Mouse (Mus musculus) hindbrain, embryonic 13.5 days (tissue): Measurements from ENCODE around the gene H2-Q2. TPM values are rescaled to one million over a fixed set of nuclear protein-coding genes. Genes with fewer than 3 reads are reported as not detected.
"Not testable (repeated sequence)": the region's sequence is repeated elsewhere in the genome, so short reads cannot be mapped to it uniquely, and the experiment has no call there.

Experiments
- ATAC-seq: fragments of 200-750 bp; cut with Nextera tagmentation; 2 replicates; pipeline ENCODE4 v1.8.0; 2017; ENCODE audit warnings: moderate TSS enrichment; ENCODE audit not compliant: low FRiP score
- H3K27ac ChIP-seq: fragments of 300-500 bp; sonication (generic); 2 replicates; pipeline ENCODE4 v1.5.1; 2015; ENCODE audit warnings: inconsistent platforms, mild to moderate bottlenecking, moderate library complexity
- H3K27me3 ChIP-seq: fragments of 300-500 bp; sonication (generic); 2 replicates; pipeline ENCODE4 v1.6.1; 2015; ENCODE audit warnings: mild to moderate bottlenecking, inconsistent platforms
- H3K36me3 ChIP-seq: fragments of 300-500 bp; sonication (generic); 2 replicates; pipeline ENCODE4 v1.6.1; 2015; ENCODE audit warnings: mild to moderate bottlenecking, inconsistent platforms
- H3K4me1 ChIP-seq: fragments of 300-500 bp; sonication (generic); replicated peaks from 2 replicates; pipeline ENCODE4 v1.6.1; 2015; ENCODE audit warnings: inconsistent platforms
- H3K4me2 ChIP-seq: fragments of 300-500 bp; sonication (generic); 2 replicates; pipeline ENCODE4 v1.6.1; 2015; ENCODE audit warnings: inconsistent platforms, mild to moderate bottlenecking, moderate library complexity
- H3K4me3 ChIP-seq: fragments of 300-500 bp; sonication (generic); 2 replicates; pipeline ENCODE4 v1.5.1; 2015; ENCODE audit warnings: mild to moderate bottlenecking, inconsistent platforms
- H3K9ac ChIP-seq: fragments of 300-500 bp; sonication (generic); 2 replicates; pipeline ENCODE4 v1.6.1; 2015; ENCODE audit warnings: mild to moderate bottlenecking, inconsistent platforms
- H3K9me3 ChIP-seq: fragments of 300-500 bp; sonication (generic); 2 replicates; pipeline ENCODE4 v1.6.1; 2016; ENCODE audit warnings: inconsistent platforms
- WGBS: fragments of 180-500 bp; shearing (Covaris S2); methylation state at CpG from one replicate; pipeline ENCODE4 v1.1.7; 2015; 5-methylcytosine and 5-hydroxymethylcytosine counted together
- polyA plus RNA-seq: library from polyadenylated mRNA; unstranded; fragments of >200 nt; fragmentation: Nextera tagmentation; extraction: Ambion mirVana; gene quantifications from 2 replicates; pipeline ENCODE4 v1.2.1, GENCODE M21; 2015

The H2-Q2 gene
- polyA plus RNA-seq, 1 experiment from 2014 or later = 0.68 TPM

- not testable (repeated sequence) for H3K4me2 ChIP-seq, H3K4me3 ChIP-seq, ATAC-seq, H3K36me3 ChIP-seq, H3K27ac ChIP-seq, H3K9me3 ChIP-seq, H3K9ac ChIP-seq, H3K4me1 ChIP-seq
- peaks cover 14% of the 10 kb centered on the region; the same call in 1 of the 2 replicates for H3K27me3 ChIP-seq
- WGBS = 68% methylated on average over 2 of the region's 2 CpGs
Observed at GRCm38 (mm10) chr17:35392671-35393070, 50.6 kb downstream of the H2-Q2 start.

DNA sequence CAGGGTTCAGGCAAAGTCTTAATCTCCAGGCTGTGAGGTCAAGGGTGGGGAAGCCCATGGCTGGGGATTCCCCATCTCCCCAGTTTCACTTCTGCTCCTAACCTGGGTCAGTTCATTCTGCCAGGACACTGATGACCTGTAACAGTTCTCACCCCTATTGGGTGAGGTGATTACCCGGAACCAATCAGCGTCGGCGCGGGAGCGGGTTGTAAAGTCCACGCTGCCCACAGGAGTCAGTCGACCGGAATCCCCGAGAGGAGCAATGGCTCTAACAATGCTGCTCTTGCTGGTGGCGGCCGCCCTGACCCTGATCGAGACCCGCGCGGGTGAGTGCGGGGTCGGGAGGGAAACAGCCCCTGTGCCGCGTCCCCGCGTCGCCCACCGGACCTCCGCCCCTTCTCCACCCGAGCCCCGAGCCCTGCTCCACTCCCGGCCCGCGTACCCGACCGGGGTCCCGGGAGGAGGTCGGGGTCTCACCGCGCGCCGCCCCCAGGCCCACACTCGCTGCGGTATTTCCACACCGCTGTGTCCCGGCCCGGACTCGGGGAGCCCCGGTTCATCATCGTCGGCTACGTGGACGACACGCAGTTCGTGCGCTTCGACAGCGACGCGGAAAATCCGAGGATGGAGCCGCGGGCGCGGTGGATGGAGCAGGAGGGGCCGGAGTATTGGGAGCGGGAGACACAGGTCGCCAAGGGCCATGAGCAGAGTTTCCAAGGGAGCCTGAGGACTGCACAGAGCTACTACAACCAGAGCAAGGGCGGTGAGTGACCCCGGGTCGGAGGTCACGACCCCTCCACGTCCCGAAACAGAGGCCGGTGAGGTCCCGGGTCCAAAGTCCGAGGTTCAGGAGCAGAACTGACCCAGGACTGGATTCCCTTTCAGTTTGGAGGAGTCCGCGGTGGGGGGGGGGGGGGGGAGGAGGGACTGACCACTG is 52.1 kb downstream of the H2-Q2 start:
- not testable (repeated sequence) for H3K27ac ChIP-seq, H3K9me3 ChIP-seq, H3K9ac ChIP-seq, H3K36me3 ChIP-seq, H3K4me1 ChIP-seq
- peak overlapping the region; percentile 30 for H3K4me3 ChIP-seq
- peak overlapping the region; percentile 49 for H3K4me2 ChIP-seq
- WGBS = 1% methylated on average over 53 of the region's 75 CpGs
- peak; percentile 77 for ATAC-seq
- peaks cover 14% of the 10 kb centered on the region; the same call in 1 of the 2 replicates for H3K27me3 ChIP-seq

Other genes starting within 250 kb of the H2-Q2 start
- gene Ly6g5c, start 234.0 kb upstream of the H2-Q2 start, polyA plus RNA-seq = 0.36 TPM in 1 of 2 replicates, not detected in the other
- 1.1 and 1.9 TPM in 2 replicates for gene Ly6g5b, start 226.8 kb upstream of the H2-Q2 start, polyA plus RNA-seq
- 21.6 and 24.4 TPM in 2 replicates for gene Gpank1, start 220.8 kb upstream of the H2-Q2 start, polyA plus RNA-seq
- 317 and 322 TPM in 2 replicates for gene Csnk2b, start 220.2 kb upstream of the H2-Q2 start, polyA plus RNA-seq
- 10.2 and 11.2 TPM in 2 replicates for gene D17H6S53E, start 215.9 kb upstream of the H2-Q2 start, polyA plus RNA-seq
- gene Apom, start 210.2 kb upstream of the H2-Q2 start, polyA plus RNA-seq = 0.34 and 0.84 TPM in 2 replicates
- gene Bag6, start 207.1 kb upstream of the H2-Q2 start, polyA plus RNA-seq = 76.5 and 81.9 TPM in 2 replicates
- 181 and 196 TPM in 2 replicates for gene Prrc2a, start 177.3 kb upstream of the H2-Q2 start, polyA plus RNA-seq
- gene Aif1, start 166.2 kb upstream of the H2-Q2 start, polyA plus RNA-seq = 8.7 and 11.6 TPM in 2 replicates
- 6.8 and 8.9 TPM in 2 replicates for gene Lst1, start 153.8 kb upstream of the H2-Q2 start, polyA plus RNA-seq
- gene Ltb, start 147.8 kb upstream of the H2-Q2 start, polyA plus RNA-seq = 0.44 and 0.52 TPM in 2 replicates
- not detected in 2 replicates for gene Tnf, start 140.2 kb upstream of the H2-Q2 start, polyA plus RNA-seq
- 0.23 and 0.27 TPM in 2 replicates for gene Lta, start 136.9 kb upstream of the H2-Q2 start, polyA plus RNA-seq
- gene Gm16181, start 121.4 kb upstream of the H2-Q2 start, polyA plus RNA-seq = 0.57 and 0.83 TPM in 2 replicates
- gene Atp6v1g2, start 108.6 kb upstream of the H2-Q2 start, polyA plus RNA-seq = 52.4 and 54.2 TPM in 2 replicates
- gene Nfkbil1, start 106.5 kb upstream of the H2-Q2 start, polyA plus RNA-seq = 8.4 and 10.8 TPM in 2 replicates
- gene Ddx39b, start 100.5 kb upstream of the H2-Q2 start, polyA plus RNA-seq = 391 and 410 TPM in 2 replicates
- gene H2-D1, start 79.5 kb upstream of the H2-Q2 start, polyA plus RNA-seq = 73.4 and 73.6 TPM in 2 replicates
- gene H2-Q1, start 21.8 kb upstream of the H2-Q2 start, polyA plus RNA-seq = 0.14 and 0.30 TPM in 2 replicates
- gene H2-Q4, start 37.4 kb downstream of the H2-Q2 start, polyA plus RNA-seq = 1.0 and 1.2 TPM in 2 replicates
- gene H2-Q6, start 82.6 kb downstream of the H2-Q2 start, polyA plus RNA-seq = 0.30 and 0.34 TPM in 2 replicates
- gene H2-Q7, start 96.9 kb downstream of the H2-Q2 start, polyA plus RNA-seq = 2.4 TPM in 2 replicates
- 0.10 and 0.23 TPM in 2 replicates for gene H2-Q10, start 127.8 kb downstream of the H2-Q2 start, polyA plus RNA-seq
- not detected in 2 replicates for gene Pou5f1, start 163.8 kb downstream of the H2-Q2 start, polyA plus RNA-seq
- gene Tcf19, start 174.6 kb downstream of the H2-Q2 start, polyA plus RNA-seq = 14.9 and 15.4 TPM in 2 replicates
- gene Cchcr1, start 174.9 kb downstream of the H2-Q2 start, polyA plus RNA-seq = 6.3 and 7.6 TPM in 2 replicates
- 0.68 and 1.4 TPM in 2 replicates for gene Psors1c2, start 191.0 kb downstream of the H2-Q2 start, polyA plus RNA-seq
- 0.12 and 0.14 TPM in 2 replicates for gene Cdsn, start 209.9 kb downstream of the H2-Q2 start, polyA plus RNA-seq
- gene 2300002M23Rik, start 225.2 kb downstream of the H2-Q2 start, polyA plus RNA-seq = not detected in 2 replicates